Mouse (Mus musculus): Measurements from ENCODE around the gene Fbxo6.
"Not testable (repeated sequence)": the region's sequence is repeated elsewhere in the genome, so short reads cannot be mapped to it uniquely, and the experiment has no call there.

Gene Fbxo6

GRCm38 (mm10) chr4:148128241-148128640, 23.7 kb downstream of the Fbxo6 start:
- in situ Hi-C loops (cut with MboI, MseI), result no loop called here

DNA sequence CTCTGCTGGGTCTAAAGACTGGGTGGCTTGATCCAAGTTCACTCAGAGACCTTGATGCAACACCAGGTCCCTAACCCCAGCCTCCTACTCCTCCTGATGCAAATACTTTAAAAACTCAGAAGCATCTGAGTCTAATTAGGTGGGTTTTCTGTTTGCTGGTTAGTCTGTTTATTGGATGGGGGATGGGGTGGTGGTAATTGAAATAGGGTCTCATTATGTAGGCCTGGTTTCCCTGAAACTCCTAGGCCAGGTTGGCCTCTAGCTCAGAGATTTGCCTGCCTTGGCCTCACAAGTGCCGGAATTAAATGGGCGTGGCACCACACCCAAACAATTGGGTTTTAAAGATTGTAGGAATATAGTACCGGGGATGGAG, 29.3 kb downstream of the Fbxo6 start:
- in situ Hi-C loops (cut with MboI, MseI), result no loop called here

DNA sequence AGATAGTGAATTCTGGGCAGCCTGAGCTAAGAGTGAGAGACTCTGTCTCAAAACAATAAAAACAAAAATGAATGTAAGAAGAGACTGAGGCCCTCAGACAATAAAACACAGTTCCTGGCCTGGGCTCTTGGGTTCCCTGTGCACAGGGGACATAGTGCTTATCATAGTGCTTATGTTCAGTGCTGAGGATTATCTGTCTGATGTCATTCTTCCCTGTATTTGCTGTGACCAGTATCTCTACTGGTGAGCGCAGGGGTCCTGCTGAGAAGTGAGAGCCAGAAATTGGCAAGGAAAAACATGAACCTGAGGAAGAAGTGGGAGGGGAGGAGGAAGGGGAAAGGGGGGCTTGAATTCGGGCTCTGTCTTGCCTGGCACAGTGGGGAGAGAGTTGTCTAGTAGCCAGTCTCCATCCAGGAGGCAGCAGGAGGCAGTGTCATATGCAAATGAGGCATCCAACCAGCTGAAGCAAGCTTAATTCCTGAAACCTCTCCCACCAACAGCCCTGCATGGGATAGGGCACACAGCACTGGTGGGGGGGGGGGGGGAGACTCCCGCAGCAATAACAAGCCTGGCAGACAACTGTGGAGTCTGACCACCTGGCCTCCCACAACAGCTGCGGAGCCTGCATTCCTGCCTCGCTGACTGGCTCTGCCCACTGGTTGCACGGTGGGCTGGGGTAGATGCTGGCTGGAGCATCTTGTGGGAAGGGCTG, 29.8 kb downstream of the Fbxo6 start:
- in situ Hi-C loops (cut with MboI, MseI), result no loop called here

DNA sequence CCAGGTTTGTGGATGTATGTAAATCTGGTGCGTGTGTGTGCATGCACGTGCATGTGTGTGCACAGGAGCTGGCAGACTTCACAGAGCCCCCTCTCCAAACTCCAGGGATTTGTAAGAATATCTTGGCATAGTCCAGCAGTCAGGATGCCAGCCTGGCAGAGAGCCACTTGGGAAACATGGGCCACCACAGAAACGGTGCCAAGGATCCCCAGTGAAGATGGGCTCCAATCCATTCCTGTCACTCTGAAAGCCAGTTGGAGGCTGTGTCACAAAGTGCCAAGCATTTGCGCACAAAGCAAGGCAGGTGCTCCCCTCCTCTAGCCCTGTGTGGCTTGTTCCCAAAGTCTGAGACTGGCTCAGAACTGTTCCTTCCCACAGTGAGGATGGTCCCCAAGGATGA, 30.6 kb downstream of the Fbxo6 start:
- in situ Hi-C loops (cut with MboI, MseI), result no loop called here

GRCm38 (mm10) chr4:148120555-148120954, 31.4 kb downstream of the Fbxo6 start:
- in situ Hi-C loops (cut with MboI, MseI), result no loop called here

DNA sequence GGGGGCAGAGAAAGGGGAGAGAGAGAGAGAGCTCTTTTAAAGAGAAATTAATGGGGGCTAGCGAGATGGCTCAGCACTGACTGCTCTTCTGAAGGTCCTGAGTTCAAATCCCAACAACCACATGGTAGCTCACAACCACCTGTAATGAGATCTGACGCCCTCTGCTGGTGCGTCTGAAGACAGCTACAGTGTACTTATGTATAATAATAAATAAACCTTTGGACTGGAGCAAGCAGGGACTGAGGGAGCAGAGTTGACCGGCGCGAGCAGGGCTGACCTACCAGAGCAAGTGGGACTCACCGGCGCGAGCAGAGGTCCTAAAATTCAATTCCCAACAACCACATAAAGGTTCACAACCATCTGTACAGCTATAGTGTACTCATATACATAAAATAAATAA, 32.4 kb downstream of the Fbxo6 start:
- in situ Hi-C loops (cut with MboI, MseI), result not testable (repeated sequence)

DNA sequence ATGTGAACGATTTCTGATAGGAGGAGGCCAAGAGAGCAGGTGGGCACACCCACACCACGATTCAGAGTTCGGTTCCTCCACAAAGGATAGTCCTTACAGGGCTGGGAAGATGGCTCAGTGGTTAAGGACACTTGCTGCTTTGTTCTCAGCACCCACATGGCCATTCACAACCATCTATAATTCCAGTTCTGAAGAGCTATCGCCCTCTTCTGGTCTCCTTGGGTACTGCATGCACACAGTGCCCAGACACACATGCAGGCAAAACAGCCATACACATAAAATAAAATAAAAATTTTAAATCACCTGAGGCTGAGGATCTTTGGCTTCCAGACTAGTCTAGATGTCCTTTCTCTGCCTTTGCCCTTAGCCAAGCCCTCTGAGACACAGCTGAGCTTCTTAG, 34.5 kb downstream of the Fbxo6 start:
- in situ Hi-C loops (cut with MboI, MseI), result no loop called here

DNA sequence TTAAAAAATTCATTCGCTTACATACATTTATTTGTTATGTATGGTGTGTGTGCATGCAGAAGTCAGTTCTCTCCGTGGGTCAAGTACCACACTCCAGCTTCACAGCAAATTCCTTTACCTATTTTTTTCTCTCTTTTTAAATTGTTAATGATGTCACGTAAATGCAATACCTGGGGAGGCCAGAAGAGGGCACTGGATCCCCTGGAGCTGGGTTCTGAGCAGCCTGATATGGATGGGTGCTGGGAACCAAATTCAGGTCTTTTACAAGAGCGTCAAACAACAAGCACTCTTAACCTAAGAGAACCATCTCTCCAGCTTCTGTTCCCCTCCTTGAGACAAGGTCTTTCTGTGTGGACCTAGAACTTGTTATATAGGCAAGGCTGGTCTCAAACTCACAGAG, 35.3 kb downstream of the Fbxo6 start:
- in situ Hi-C loops (cut with MboI, MseI), result no loop called here

DNA sequence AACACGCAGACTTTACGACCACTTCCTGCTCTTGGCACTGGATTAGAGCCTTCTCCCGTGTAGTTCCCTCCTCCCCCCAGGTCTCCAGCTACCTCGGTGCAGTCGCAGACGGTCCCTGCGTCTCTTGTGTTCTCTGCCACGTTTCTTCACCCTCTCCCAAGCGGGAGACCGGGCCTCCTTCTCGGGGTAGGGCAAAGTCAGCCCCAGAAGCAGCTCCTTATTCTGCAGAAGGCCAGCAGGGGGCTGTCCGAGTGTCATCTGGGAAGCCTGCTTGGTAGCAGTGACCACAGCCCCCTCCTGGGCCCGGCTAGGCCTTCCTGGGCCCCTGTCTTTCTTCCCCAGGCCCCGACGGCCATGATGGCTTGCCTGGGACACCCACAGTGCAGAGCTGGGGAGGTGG, 36.5 kb downstream of the Fbxo6 start:
- in situ Hi-C loops (cut with MboI, MseI), result no loop called here

- in situ Hi-C loops (cut with MboI, MseI), result loop anchor here (5.0 kb wide), 2 partner anchors 47 to 287 kb away; partner anchors contain the start of genes Fbxo2 and Fbxo44
Measured at GRCm38 (mm10) chr4:148114758-148115391, 37.1 kb downstream of the Fbxo6 start.

DNA sequence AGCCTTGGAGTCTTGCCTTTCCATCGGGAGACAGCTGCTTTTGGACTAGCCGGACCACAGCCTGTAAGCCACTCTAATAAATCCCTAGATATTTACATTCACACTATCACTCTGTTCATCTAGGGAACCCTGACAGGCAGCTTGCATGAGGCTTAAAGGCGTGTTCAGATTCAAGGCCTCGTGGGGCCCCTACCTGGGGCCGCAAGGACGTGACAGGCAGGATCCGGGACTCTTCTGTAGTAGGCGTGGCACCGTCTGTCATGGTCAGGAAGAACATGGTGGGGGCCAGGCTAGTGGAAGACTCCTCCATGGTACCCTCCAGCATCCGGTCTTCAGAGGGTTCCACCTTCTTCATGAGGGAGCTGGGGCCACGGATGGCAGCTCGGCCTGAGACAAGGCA, 39.4 kb downstream of the Fbxo6 start:
- in situ Hi-C loops (cut with MboI, MseI), result loop anchor here (5.0 kb wide), 2 partner anchors 50 to 290 kb away; partner anchors contain the start of genes Fbxo2 and Fbxo44

DNA sequence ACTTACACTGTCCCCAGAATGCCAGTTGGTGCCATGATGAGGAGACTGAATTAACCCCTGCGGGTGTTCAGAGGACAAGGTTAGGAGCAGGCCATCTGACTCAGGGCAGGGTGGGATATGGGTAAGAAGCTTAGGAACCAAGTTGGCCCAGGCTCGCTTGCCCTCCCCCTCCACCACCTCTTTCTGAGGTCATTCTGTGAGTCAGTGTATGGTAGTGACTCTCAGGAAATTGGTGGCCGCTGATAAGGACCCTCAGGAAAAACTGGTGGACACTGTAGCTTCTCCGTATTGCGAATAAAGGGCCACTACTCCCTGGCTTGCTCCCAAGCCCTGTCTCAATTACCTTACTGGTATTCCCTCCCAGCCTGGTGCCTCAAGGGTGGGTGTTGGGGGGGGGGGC, 42.7 kb downstream of the Fbxo6 start:
- in situ Hi-C loops (cut with MboI, MseI), result no loop called here

DNA sequence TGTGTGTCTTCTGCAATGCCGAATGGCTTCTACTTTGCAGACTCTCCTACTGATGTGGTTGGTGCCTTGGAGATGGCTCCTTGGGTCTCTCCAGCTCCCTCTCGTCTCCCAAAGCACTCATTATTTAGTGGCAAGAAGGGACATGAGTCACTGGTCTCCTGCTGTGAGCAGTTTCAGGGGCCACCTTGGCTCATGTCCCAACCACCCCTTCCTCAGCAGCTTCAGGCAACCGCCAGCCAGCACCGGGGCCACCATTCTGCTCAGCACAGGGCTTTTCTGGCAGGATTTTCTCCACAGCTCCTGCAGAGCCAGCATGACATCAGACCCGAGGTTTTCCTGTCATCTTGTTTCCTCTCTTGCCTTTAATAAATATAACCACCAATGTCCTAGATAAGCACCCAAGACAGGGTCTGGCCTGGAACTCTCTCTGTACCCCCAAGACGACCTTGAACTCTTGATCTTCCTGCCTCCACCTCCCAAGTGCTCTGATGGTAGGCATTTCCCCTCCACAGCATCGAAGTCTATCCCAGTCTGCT, 43.3 kb downstream of the Fbxo6 start:
- in situ Hi-C loops (cut with MboI, MseI), result no loop called here

DNA sequence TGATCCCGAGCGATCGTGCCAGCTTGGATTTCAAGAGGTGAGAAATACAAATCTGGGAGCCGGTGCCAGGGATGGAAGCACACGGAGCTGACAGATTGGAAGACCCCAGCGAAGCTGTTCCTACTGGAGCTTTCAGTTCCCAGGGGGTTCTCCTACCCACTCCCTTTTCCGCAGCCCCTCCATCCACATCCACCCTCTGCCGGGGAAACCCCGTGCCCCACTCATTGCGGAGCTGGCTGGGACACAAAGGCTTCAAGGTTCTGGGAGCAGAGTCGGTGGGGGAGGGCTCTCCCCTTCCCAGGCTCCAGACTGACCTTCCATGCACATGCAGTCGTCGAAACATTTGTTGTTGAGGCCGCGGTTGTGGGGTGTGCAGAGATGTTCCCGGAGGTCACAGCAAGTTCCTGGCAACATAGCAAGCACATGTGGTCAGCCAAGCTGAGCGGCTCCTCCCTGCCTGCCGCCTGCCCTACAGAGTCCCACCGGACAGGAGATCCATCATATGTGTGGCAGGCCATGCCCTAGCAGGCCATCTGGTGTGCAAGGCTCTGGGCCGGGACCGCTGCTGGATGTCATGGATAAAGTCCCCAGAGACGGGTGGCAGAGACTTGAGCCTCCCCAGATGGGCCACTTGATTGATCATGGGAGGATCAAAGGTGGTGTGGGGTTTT, 44.2 kb downstream of the Fbxo6 start:
- in situ Hi-C loops (cut with MboI, MseI), result no loop called here

DNA sequence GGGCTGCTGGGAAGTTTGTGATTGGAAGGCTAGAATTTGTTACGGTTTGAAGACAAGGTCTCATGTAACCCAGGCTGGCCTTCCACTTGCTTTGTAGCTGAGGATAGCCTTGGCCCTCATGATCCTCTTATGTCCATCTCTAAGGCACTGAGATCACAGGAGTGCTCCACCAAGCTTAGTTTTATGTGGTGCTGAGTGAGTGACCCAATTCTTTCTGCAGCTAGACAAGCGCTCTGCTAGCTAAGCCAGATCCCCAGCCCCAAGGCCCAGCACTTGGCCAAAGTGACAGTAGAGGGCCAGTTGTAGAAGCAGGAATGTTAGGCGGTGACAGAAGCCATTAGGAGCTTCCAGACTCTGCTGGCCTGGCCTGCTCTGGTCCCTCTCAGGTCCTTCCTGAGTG, 47.8 kb downstream of the Fbxo6 start:
- in situ Hi-C loops (cut with MboI, MseI), result no loop called here

GRCm38 (mm10) chr4:148101801-148102527, 50.0 kb downstream of the Fbxo6 start:
- in situ Hi-C loops (cut with MboI, MseI), result no loop called here

DNA sequence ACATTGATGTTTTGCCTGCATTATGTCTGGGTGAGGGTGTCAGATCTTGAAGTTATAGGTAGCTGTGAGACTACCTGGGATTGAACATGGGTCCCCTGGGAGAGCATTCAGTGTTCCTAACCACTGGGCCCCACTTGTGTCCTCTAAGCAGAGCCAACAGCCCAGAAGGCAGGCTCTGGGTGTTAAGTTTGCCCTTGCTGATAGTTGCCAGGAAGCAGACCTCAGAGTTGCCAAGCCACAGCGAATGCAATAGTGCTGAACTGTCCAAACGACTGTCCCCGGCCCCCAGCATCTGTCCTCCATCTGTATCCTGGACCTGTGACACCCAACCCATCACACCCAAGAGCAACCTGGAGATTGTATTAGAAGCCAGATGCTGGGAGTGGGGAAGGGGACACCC, 53.3 kb downstream of the Fbxo6 start:
- in situ Hi-C loops (cut with MboI, MseI), result no loop called here

GRCm38 (mm10) chr4:148097936-148098335, 54.0 kb downstream of the Fbxo6 start:
- in situ Hi-C loops (cut with MboI, MseI), result no loop called here

All from regulatory T cell (primary cell).